Mouse (Mus musculus) kidney, embryonic 16.5 days (tissue): ENCODE measurements around the gene Map6d1. TPM values are rescaled to one million over a fixed set of nuclear protein-coding genes. Genes with fewer than 3 reads are reported as not detected.

Experiments
- ATAC-seq: fragments of 200-750 bp; cut with Nextera tagmentation; 2 replicates; pipeline ENCODE4 v1.8.0; 2017; ENCODE audit warnings: moderate TSS enrichment; ENCODE audit not compliant: low FRiP score, low TSS enrichment
- H3K27ac ChIP-seq: fragments of 300-500 bp; sonication (generic); 2 replicates; pipeline ENCODE4 v1.5.1; 2014; ENCODE audit warnings: low read length
- H3K27me3 ChIP-seq: fragments of 300-500 bp; sonication (generic); 2 replicates; pipeline ENCODE4 v1.6.1; 2014; ENCODE audit warnings: low read length, control low read depth, mixed read lengths; ENCODE audit not compliant: insufficient read depth
- H3K36me3 ChIP-seq: fragments of 300-500 bp; sonication (generic); 2 replicates; pipeline ENCODE4 v1.6.1; 2014; ENCODE audit warnings: low read length, control low read depth, mixed read lengths; ENCODE audit not compliant: insufficient read depth
- H3K4me1 ChIP-seq: fragments of 300-500 bp; sonication (generic); 2 replicates; pipeline ENCODE4 v1.6.1; 2014; ENCODE audit warnings: low read length, control low read depth, mixed read lengths; ENCODE audit not compliant: insufficient read depth
- H3K4me2 ChIP-seq: fragments of 300-500 bp; sonication (generic); replicated peaks from 2 replicates; pipeline ENCODE4 v1.6.1; 2014; ENCODE audit warnings: low read depth, low read length
- H3K4me3 ChIP-seq: fragments of 300-500 bp; sonication (generic); 2 replicates; pipeline ENCODE4 v1.5.1; 2014; ENCODE audit warnings: mild to moderate bottlenecking, low read length
- H3K9ac ChIP-seq: fragments of 300-500 bp; sonication (generic); replicated peaks from 2 replicates; pipeline ENCODE4 v1.6.1; 2014; ENCODE audit warnings: low read length
- H3K9me3 ChIP-seq: fragments of 300-500 bp; sonication (generic); 2 replicates; pipeline ENCODE4 v1.6.1; 2016; ENCODE audit warnings: low read length, control low read depth
- WGBS: fragments of 180-500 bp; shearing (Covaris S2); extraction: QIAGEN DNeasy Blood & Tissue Kit; methylation state at CpG from one replicate; pipeline ENCODE4 v1.1.7; 2014; 5-methylcytosine and 5-hydroxymethylcytosine counted together
- polyA plus RNA-seq: library from polyadenylated mRNA; unstranded; fragments of >200 nt; fragmentation: Nextera tagmentation; extraction: Ambion mirVana; gene quantifications from 2 replicates; pipeline ENCODE4 v1.2.1, GENCODE M21; 2015

The Map6d1 gene
- polyA plus RNA-seq, 1 experiment from 2014 or later: 0.29 TPM

GRCm38 (mm10) chr16:20195546-20195945, 45.6 kb downstream of the Map6d1 start:
- 93% methylated on average over 3 of the region's 3 CpGs for WGBS
- Histone ChIP-seq H3K9ac (no peak overlapping the region), H3K27me3 (no peaks in the 10 kb centered on the region), H3K4me3 (no peak overlapping the region), H3K9me3 (no peaks in the 10 kb centered on the region), H3K4me2 (no peak overlapping the region), H3K27ac (no peak overlapping the region), H3K4me1 (no peaks in the 10 kb centered on the region), H3K36me3 (peaks cover 73% of the 10 kb centered on the region)
- ATAC-seq: no peak; the same call in 1 of the 2 replicates

- H3K27me3 ChIP-seq: no peaks in the 10 kb centered on the region
- no peak overlapping the region for H3K27ac ChIP-seq
- H3K4me1 ChIP-seq: no peaks in the 10 kb centered on the region
- no peak for ATAC-seq
- H3K9ac ChIP-seq: no peak overlapping the region
- no peaks in the 10 kb centered on the region for H3K9me3 ChIP-seq
- no peak overlapping the region for H3K4me3 ChIP-seq
- H3K4me2 ChIP-seq: no peak overlapping the region
- H3K36me3 ChIP-seq: peaks cover 69% of the 10 kb centered on the region
Observed at GRCm38 (mm10) chr16:20192043-20192442, 49.1 kb downstream of the Map6d1 start.

- WGBS: 81% methylated on average over 3 of the region's 3 CpGs
- Histone ChIP-seq H3K9ac (no peak overlapping the region), H3K4me2 (no peak overlapping the region), H3K9me3 (no peaks in the 10 kb centered on the region), H3K27me3 (no peaks in the 10 kb centered on the region), H3K4me1 (no peaks in the 10 kb centered on the region), H3K4me3 (no peak overlapping the region), H3K27ac (no peak overlapping the region), H3K36me3 (peaks cover 70% of the 10 kb centered on the region)
- ATAC-seq: no peak
Observed at GRCm38 (mm10) chr16:20191161-20191882, 49.8 kb downstream of the Map6d1 start.

DNA sequence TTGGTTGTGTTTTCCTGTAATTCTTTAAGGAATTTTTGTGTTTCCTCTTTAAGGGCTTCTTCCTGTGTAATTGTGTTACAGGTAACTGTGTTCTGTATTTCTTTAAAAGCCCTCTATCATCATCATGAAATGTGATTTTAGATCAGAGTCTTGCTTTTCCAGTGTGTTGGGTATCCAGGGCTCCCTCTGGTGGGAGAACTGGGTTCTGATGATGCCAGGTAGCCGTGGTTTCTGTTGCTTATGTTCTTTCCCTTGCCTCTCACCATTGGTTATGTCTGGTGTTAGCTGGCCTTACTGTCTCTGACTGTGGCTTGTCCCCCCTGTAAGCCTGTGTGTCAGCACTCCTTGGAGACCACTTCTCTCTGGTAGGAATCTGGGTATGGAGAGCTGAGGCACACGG, 55.8 kb downstream of the Map6d1 start:
- no peaks in the 10 kb centered on the region for H3K9me3 ChIP-seq
- WGBS: 62% methylated on average over 2 of the region's 2 CpGs
- no peak overlapping the region for H3K27ac ChIP-seq
- no peak overlapping the region for H3K4me2 ChIP-seq
- H3K4me3 ChIP-seq: no peak overlapping the region
- peaks cover 50% of the 10 kb centered on the region for H3K36me3 ChIP-seq
- ATAC-seq: no peak
- H3K4me1 ChIP-seq: no peaks in the 10 kb centered on the region
- H3K27me3 ChIP-seq: no peaks in the 10 kb centered on the region
- no peak overlapping the region for H3K9ac ChIP-seq

Other genes with a start within 250 kb of the Map6d1 start
- 34.9 and 36.4 TPM in 2 replicates for gene Klhl24, start 143.8 kb downstream of the Map6d1 start, polyA plus RNA-seq
- 31.5 and 38.7 TPM in 2 replicates for gene Yeats2, start 100.3 kb downstream of the Map6d1 start, polyA plus RNA-seq
- gene Parl, start 61.0 kb upstream of the Map6d1 start, polyA plus RNA-seq: 86.1 and 91.2 TPM in 2 replicates
- gene Cyp2ab1, start 84.0 kb upstream of the Map6d1 start, polyA plus RNA-seq: not detected in 2 replicates
- gene Abcc5, start 185.0 kb upstream of the Map6d1 start, polyA plus RNA-seq: 66.9 and 68.1 TPM in 2 replicates